Mouse (Mus musculus) liver, adult 2 months (tissue): Measurements from ENCODE around the gene Gm10322. TPM values are rescaled to one million over a fixed set of nuclear protein-coding genes. Genes with fewer than 3 reads are reported as not detected.

Experiments
- DNase-seq: peaks from one replicate; pipeline ENCODE4 v3.0.0-alpha.2; 2011; ENCODE audit warnings: low read depth, low spot score; ENCODE audit errors: extremely low read depth
- H3K27ac ChIP-seq: fragments of 200-500 bp; replicated peaks from 2 replicates; pipeline ENCODE4 v1.5.1; 2012; ENCODE audit warnings: low read depth, mild to moderate bottlenecking, control low read depth, inconsistent platforms, low read length; ENCODE audit not compliant: insufficient read depth
- H3K27me3 ChIP-seq: fragments of 200-500 bp; 2 replicates; pipeline ENCODE4 v1.6.1; 2012; ENCODE audit warnings: mild to moderate bottlenecking, moderate library complexity, low read length, inconsistent platforms; ENCODE audit not compliant: control insufficient read depth, insufficient read depth
- H3K36me3 ChIP-seq: fragments of 200-500 bp; 2 replicates; pipeline ENCODE4 v1.6.1; 2012; ENCODE audit warnings: low read length, inconsistent platforms; ENCODE audit not compliant: control insufficient read depth, insufficient read depth
- H3K4me1 ChIP-seq: fragments of 200-500 bp; 2 replicates; pipeline ENCODE4 v1.6.1; 2011; ENCODE audit warnings: low read length; ENCODE audit not compliant: control insufficient read depth, insufficient read depth
- H3K4me3 ChIP-seq: fragments of 200-500 bp; 2 replicates; pipeline ENCODE4 v1.5.1; 2011; ENCODE audit warnings: low read depth, mild to moderate bottlenecking, control low read depth, low read length, moderate library complexity; ENCODE audit not compliant: insufficient read depth
- H3K79me2 ChIP-seq: fragments of 200-500 bp; 2 replicates; pipeline ENCODE4 v1.6.1; 2012; ENCODE audit warnings: inconsistent platforms, mild to moderate bottlenecking, low read length, moderate library complexity; ENCODE audit not compliant: control insufficient read depth, insufficient read depth
- H3K9ac ChIP-seq: fragments of 200-500 bp; 2 replicates; pipeline ENCODE4 v1.6.1; 2012; ENCODE audit warnings: low read depth, mild to moderate bottlenecking, control low read depth, inconsistent platforms, low read length
- CTCF ChIP-seq: fragments of 200-500 bp; IDR thresholded peaks from 2 replicates; pipeline ENCODE4 v1.5.1; 2011; ENCODE audit warnings: low read depth, low read length, control low read depth
- POLR2A ChIP-seq: fragments of 200-500 bp; IDR thresholded peaks from 2 replicates; pipeline ENCODE4 v1.6.1; 2011; ENCODE audit warnings: low read length, control low read depth; ENCODE audit not compliant: insufficient read depth; ENCODE audit errors: extremely low read depth
- WGBS: fragments of 180-500 bp; shearing (Covaris S2); methylation state at CpG from one replicate; pipeline ENCODE4 v1.1.7; 2018; 5-methylcytosine and 5-hydroxymethylcytosine counted together
- polyA plus RNA-seq: library from polyadenylated mRNA; depleted of rRNA; stranded (reverse); fragments of >200 nt; gene quantifications from 2 replicates; pipeline ENCODE4 v1.2.3, GENCODE M21; 2012; rRNA removed
- total RNA-seq: library from RNA; depleted of rRNA; stranded (reverse); fragments of >200 nt; gene quantifications from 2 replicates; pipeline ENCODE4 v1.2.3, GENCODE M21; 2014; rRNA removed

Gene Gm10322
- total and polyA plus RNA-seq, 2 experiments: not detected

DNA sequence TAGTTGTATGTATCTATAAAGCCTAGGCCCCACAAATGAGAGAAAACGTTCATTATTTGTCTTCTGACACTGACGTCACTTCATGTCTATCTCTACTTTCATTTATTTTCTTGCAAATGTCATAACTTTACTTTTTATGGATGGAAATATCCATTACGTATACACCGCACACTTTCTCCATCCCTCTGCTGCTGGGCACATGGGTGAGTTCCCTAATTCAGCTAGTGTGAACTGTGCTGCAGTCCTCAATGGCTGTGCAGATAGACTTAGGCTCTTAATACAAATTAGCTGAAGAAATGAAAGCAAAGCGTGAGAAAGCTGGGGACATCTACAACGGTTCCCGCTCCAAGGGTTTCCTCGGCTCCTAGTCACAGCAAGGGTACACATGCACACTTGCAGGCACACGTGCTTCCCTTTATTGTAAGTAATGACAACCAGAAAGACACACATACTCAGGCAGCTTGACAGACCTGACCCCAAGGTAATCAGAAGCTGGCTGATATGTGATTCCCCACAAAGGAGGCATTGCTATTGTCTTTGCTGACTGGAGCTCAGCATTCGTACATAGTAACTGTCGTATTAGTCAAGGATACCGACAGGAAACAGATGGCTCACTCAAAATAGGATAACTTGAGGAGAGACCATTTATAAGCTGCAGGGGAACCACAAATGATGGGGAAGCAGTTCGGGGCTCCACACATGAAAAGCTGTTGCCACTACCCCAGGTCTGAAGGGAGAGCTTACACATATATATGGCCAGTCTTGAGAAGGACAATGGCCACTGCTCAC is 49.8 kb downstream of the Gm10322 start:
- H3K79me2 ChIP-seq: no peaks in the 10 kb centered on the region
- 81% methylated on average over 13 of the region's 13 CpGs for WGBS
- H3K9ac ChIP-seq: no peak overlapping the region
- H3K27me3 ChIP-seq: no peaks in the 10 kb centered on the region
- DNase-seq: no peak
- TF ChIP-seq CTCF (no peak), POLR2A (no peak)
- H3K36me3 ChIP-seq: no peaks in the 10 kb centered on the region
- H3K4me1 ChIP-seq: no peaks in the 10 kb centered on the region
- H3K27ac ChIP-seq: no peak overlapping the region
- H3K4me3 ChIP-seq: no peak overlapping the region

Other genes with a start within 250 kb of the Gm10322 start
- gene Gm10273, start 220.4 kb upstream of the Gm10322 start, total RNA-seq: 3.2 and 7.0 TPM in 2 replicates
- gene Gm10273, start 220.4 kb upstream of the Gm10322 start, polyA plus RNA-seq: 3.8 and 5.5 TPM in 2 replicates
- 58.5 and 63.4 TPM in 2 replicates for gene Pla2g12b, start 212.4 kb upstream of the Gm10322 start, total RNA-seq
- gene Pla2g12b, start 212.4 kb upstream of the Gm10322 start, polyA plus RNA-seq: 66.6 and 69.9 TPM in 2 replicates
- 30.1 and 32.8 TPM in 2 replicates for gene Oit3, start 174.3 kb upstream of the Gm10322 start, total RNA-seq
- gene Oit3, start 174.3 kb upstream of the Gm10322 start, polyA plus RNA-seq: 20.3 and 26.1 TPM in 2 replicates
- gene Mcu, start 629 bp downstream of the Gm10322 start, total RNA-seq: 12.9 and 13.0 TPM in 2 replicates
- 11.5 and 14.4 TPM in 2 replicates for gene Mcu, start 629 bp downstream of the Gm10322 start, polyA plus RNA-seq
- gene Micu1, start 86.4 kb downstream of the Gm10322 start, total RNA-seq: 24.1 and 26.4 TPM in 2 replicates
- 23.7 and 24.4 TPM in 2 replicates for gene Micu1, start 86.4 kb downstream of the Gm10322 start, polyA plus RNA-seq